Mouse (Mus musculus): ENCODE data around the gene Zfp219. TPM values are rescaled to one million over a fixed set of nuclear protein-coding genes. Genes with fewer than 3 reads are reported as not detected.

The Zfp219 gene
- total RNA-seq, 2 experiments from 2014 or later, result 0.58 to 3.8 TPM

Other genes starting within 250 kb of the Zfp219 start
- gene Ang4, start 247.1 kb downstream of the Zfp219 start, total RNA-seq (2015; ENCODE audit: low replicate concordance), result not detected in 2 replicates
- not detected in 2 replicates for gene Ang4, start 247.1 kb downstream of the Zfp219 start, total RNA-seq (2017; ENCODE audit: low replicate concordance)
- gene AY358078, start 220.7 kb downstream of the Zfp219 start, total RNA-seq (2015; ENCODE audit: low replicate concordance), result not detected in 2 replicates
- not detected in 2 replicates for gene AY358078, start 220.7 kb downstream of the Zfp219 start, total RNA-seq (2017; ENCODE audit: low replicate concordance)
- gene Ear6, start 167.0 kb downstream of the Zfp219 start, total RNA-seq (2015; ENCODE audit: low replicate concordance), result 35.1 and 35.2 TPM in 2 replicates
- 59.2 and 65.9 TPM in 2 replicates for gene Ear6, start 167.0 kb downstream of the Zfp219 start, total RNA-seq (2017; ENCODE audit: low replicate concordance)
- gene Mettl17, start 135.9 kb downstream of the Zfp219 start, total RNA-seq (2015; ENCODE audit: low replicate concordance), result 3.1 TPM in 1 of 2 replicates, not detected in the other
- gene Mettl17, start 135.9 kb downstream of the Zfp219 start, total RNA-seq (2017; ENCODE audit: low replicate concordance), result 2.5 and 4.2 TPM in 2 replicates
- not detected in 2 replicates for gene Slc39a2, start 127.8 kb downstream of the Zfp219 start, total RNA-seq (2015; ENCODE audit: low replicate concordance)
- not detected in 2 replicates for gene Slc39a2, start 127.8 kb downstream of the Zfp219 start, total RNA-seq (2017; ENCODE audit: low replicate concordance)
- gene Ndrg2, start 106.6 kb downstream of the Zfp219 start, total RNA-seq (2015; ENCODE audit: low replicate concordance), result 0.77 and 6.1 TPM in 2 replicates
- gene Ndrg2, start 106.6 kb downstream of the Zfp219 start, total RNA-seq (2017; ENCODE audit: low replicate concordance), result 5.3 and 6.4 TPM in 2 replicates
- not detected in 2 replicates for gene Tppp2, start 102.3 kb downstream of the Zfp219 start, total RNA-seq (2015; ENCODE audit: low replicate concordance)
- not detected in 2 replicates for gene Tppp2, start 102.3 kb downstream of the Zfp219 start, total RNA-seq (2017; ENCODE audit: low replicate concordance)
- gene Rnase13, start 98.0 kb downstream of the Zfp219 start, total RNA-seq (2015; ENCODE audit: low replicate concordance), result not detected in 2 replicates
- not detected in 2 replicates for gene Rnase13, start 98.0 kb downstream of the Zfp219 start, total RNA-seq (2017; ENCODE audit: low replicate concordance)
- gene Arhgef40, start 36.0 kb downstream of the Zfp219 start, total RNA-seq (2015; ENCODE audit: low replicate concordance), result 4.8 TPM in 1 of 2 replicates, not detected in the other
- gene Arhgef40, start 36.0 kb downstream of the Zfp219 start, total RNA-seq (2017; ENCODE audit: low replicate concordance), result 2.3 and 14.1 TPM in 2 replicates
- gene Tmem253, start 5.1 kb downstream of the Zfp219 start, total RNA-seq (2015; ENCODE audit: low replicate concordance), result not detected in 2 replicates
- not detected in 2 replicates for gene Tmem253, start 5.1 kb downstream of the Zfp219 start, total RNA-seq (2017; ENCODE audit: low replicate concordance)
- gene Olfr221, start 21.7 kb upstream of the Zfp219 start, total RNA-seq (2015; ENCODE audit: low replicate concordance), result not detected in 2 replicates
- gene Olfr221, start 21.7 kb upstream of the Zfp219 start, total RNA-seq (2017; ENCODE audit: low replicate concordance), result 0.56 TPM in 1 of 2 replicates, not detected in the other
- 143 and 152 TPM in 2 replicates for gene Hnrnpc, start 83.3 kb upstream of the Zfp219 start, total RNA-seq (2015; ENCODE audit: low replicate concordance)
- gene Hnrnpc, start 83.3 kb upstream of the Zfp219 start, total RNA-seq (2017; ENCODE audit: low replicate concordance), result 197 and 275 TPM in 2 replicates
- 1.3 TPM in 1 of 2 replicates, not detected in the other for gene Rpgrip1, start 90.0 kb upstream of the Zfp219 start, total RNA-seq (2015; ENCODE audit: low replicate concordance)
- gene Rpgrip1, start 90.0 kb upstream of the Zfp219 start, total RNA-seq (2017; ENCODE audit: low replicate concordance), result 3.2 and 4.6 TPM in 2 replicates
- gene Supt16, start 176.7 kb upstream of the Zfp219 start, total RNA-seq (2015; ENCODE audit: low replicate concordance), result 30.0 and 32.0 TPM in 2 replicates
- gene Supt16, start 176.7 kb upstream of the Zfp219 start, total RNA-seq (2017; ENCODE audit: low replicate concordance), result 76.2 and 103 TPM in 2 replicates
- gene Chd8, start 237.0 kb upstream of the Zfp219 start, total RNA-seq (2015; ENCODE audit: low replicate concordance), result 21.1 and 51.1 TPM in 2 replicates
- 22.7 and 42.8 TPM in 2 replicates for gene Chd8, start 237.0 kb upstream of the Zfp219 start, total RNA-seq (2017; ENCODE audit: low replicate concordance)